Mouse (Mus musculus) kidney, adult 2 months (tissue): ENCODE measurements around the gene Trib3. TPM values are rescaled to one million over a fixed set of nuclear protein-coding genes. Genes with fewer than 3 reads are reported as not detected.
"Not testable (repeated sequence)": the region's sequence is repeated elsewhere in the genome, so short reads cannot be mapped to it uniquely, and the experiment has no call there.

Source experiments
- DNase-seq: peaks from one replicate; pipeline ENCODE4 v3.0.0; 2021
- H3K27ac ChIP-seq: fragments of 200-500 bp; 2 replicates; pipeline ENCODE4 v1.5.1; 2012; ENCODE audit warnings: low read depth, low read length, control low read depth, inconsistent platforms; ENCODE audit not compliant: insufficient read depth
- H3K27me3 ChIP-seq: fragments of 200-500 bp; replicated peaks from 2 replicates; pipeline ENCODE4 v1.6.1; 2012; ENCODE audit warnings: mild to moderate bottlenecking, moderate library complexity, low read length, inconsistent platforms; ENCODE audit not compliant: control insufficient read depth, insufficient read depth
- H3K36me3 ChIP-seq: fragments of 200-500 bp; 2 replicates; pipeline ENCODE4 v1.6.1; 2012; ENCODE audit warnings: mild to moderate bottlenecking, moderate library complexity, low read length, inconsistent platforms; ENCODE audit not compliant: control insufficient read depth, insufficient read depth
- H3K4me1 ChIP-seq: fragments of 200-500 bp; 2 replicates; pipeline ENCODE4 v1.6.1; 2011; ENCODE audit warnings: low read length; ENCODE audit not compliant: control insufficient read depth, insufficient read depth
- H3K4me3 ChIP-seq: fragments of 200-500 bp; 2 replicates; pipeline ENCODE4 v1.5.1; 2011; ENCODE audit warnings: mild to moderate bottlenecking, low read depth, low read length, control low read depth; ENCODE audit not compliant: insufficient read depth
- CTCF ChIP-seq: fragments of 200-500 bp; conservative IDR thresholded peaks from 2 replicates; pipeline ENCODE4 v1.5.1; 2011; ENCODE audit warnings: low read depth, mild to moderate bottlenecking, control low read depth, low read length, moderate library complexity, mixed read lengths; ENCODE audit not compliant: insufficient read depth, insufficient read length
- POLR2A ChIP-seq: fragments of 200-500 bp; IDR thresholded peaks from one replicate; pipeline ENCODE4 v1.6.1; 2011; ENCODE audit warnings: low read depth, low read length, control low read depth
- WGBS: fragments of 180-500 bp; shearing (Covaris S2); methylation state at CpG from one replicate; pipeline ENCODE4 v1.1.7; 2018; 5-methylcytosine and 5-hydroxymethylcytosine counted together
- polyA plus RNA-seq: library from polyadenylated mRNA; depleted of rRNA; stranded (reverse); fragments of >200 nt; gene quantifications from 2 replicates; pipeline ENCODE4 v1.2.3, GENCODE M21; 2012; rRNA removed

Trib3 gene
- polyA plus RNA-seq, 1 experiment = 1.4 TPM

- no peak for DNase-seq
- H3K4me1 ChIP-seq = peaks cover 11% of the 10 kb centered on the region; the same call in 1 of the 2 replicates
- no peaks in the 10 kb centered on the region for H3K27me3 ChIP-seq
- no peak overlapping the region for H3K27ac ChIP-seq
- no peak overlapping the region for H3K4me3 ChIP-seq
- no peaks in the 10 kb centered on the region for H3K36me3 ChIP-seq
- WGBS = 80% methylated on average over 2 of the region's 2 CpGs
- TF ChIP-seq POLR2A = no peak
- TF ChIP-seq CTCF = no peak
Measured at GRCm38 (mm10) chr2:152292475-152292874, 51.4 kb downstream of the Trib3 start.

DNA sequence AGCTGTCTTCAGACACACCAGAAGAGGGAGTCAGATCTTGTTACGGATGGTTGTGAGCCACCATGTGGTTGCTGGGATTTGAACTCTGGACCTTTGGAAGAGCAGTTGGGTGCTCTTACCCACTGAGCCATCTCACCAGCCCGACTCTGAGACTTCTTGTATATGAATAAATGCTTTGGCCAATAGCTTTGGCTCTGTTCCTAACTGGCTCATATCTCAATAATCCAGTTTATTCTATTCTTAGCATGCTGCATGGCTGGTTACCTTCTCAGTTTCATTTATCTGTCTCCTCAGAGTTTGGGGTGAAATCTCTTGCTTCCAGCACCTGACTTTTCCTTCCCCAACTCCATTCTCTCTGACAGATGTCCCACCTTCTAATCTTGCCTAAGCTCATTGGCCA is 54.2 kb downstream of the Trib3 start:
- 70% methylated on average over 2 of the region's 2 CpGs for WGBS

DNA sequence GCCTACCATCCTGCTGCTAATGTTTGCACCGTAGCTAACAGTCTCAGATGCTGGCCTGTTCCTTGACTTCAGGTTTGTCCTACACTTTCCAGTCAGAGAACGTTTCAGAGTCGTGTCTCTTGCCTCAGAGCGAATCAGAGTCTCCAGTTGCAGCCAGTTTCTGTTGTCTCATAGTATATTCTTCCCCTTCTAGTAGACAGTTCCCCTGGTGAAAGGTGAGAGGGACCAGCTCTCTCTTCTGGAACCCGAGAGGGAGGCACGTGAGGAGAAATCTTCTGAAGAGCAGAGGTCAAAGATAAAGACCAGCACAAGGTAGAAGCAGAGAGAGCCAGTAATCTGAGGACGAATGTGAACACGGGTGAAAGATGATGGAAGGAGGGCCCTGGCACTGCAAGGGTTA is 55.8 kb downstream of the Trib3 start:
- H3K4me3 ChIP-seq = no peak overlapping the region
- no peaks in the 10 kb centered on the region for H3K27me3 ChIP-seq
- 0 out of 2 replicates have a peak, but pooled peaks cover under 1% of the 10 kb centered on the region for H3K4me1 ChIP-seq
- H3K27ac ChIP-seq = no peak overlapping the region
- peaks cover 6% of the 10 kb centered on the region for H3K36me3 ChIP-seq
- no peak for DNase-seq
- WGBS = 68% methylated on average over 8 of the region's 8 CpGs
- TF ChIP-seq POLR2A (no peak), CTCF (no peak)

More for the DNA sequence above, 54.2 kb downstream of the Trib3 start:
- not testable (repeated sequence) for DNase-seq, H3K27ac ChIP-seq, H3K4me3 ChIP-seq, H3K36me3 ChIP-seq, H3K4me1 ChIP-seq, H3K27me3 ChIP-seq

- H3K27ac ChIP-seq = no peak overlapping the region
- no peaks in the 10 kb centered on the region for H3K4me1 ChIP-seq
- no peaks in the 10 kb centered on the region for H3K27me3 ChIP-seq
- no peak overlapping the region for H3K4me3 ChIP-seq
- no peak for DNase-seq
- TF ChIP-seq POLR2A (no peak), CTCF (no peak)
- H3K36me3 ChIP-seq = peaks cover 8% of the 10 kb centered on the region
- 88% methylated on average over 5 of the region's 5 CpGs for WGBS
Measured at GRCm38 (mm10) chr2:152287560-152287959, 56.3 kb downstream of the Trib3 start.

Other genes starting within 250 kb of the Trib3 start
- gene Srxn1, start 238.5 kb downstream of the Trib3 start, polyA plus RNA-seq = 113 and 135 TPM in 2 replicates
- 2.9 and 4.6 TPM in 2 replicates for gene Tcf15, start 200.5 kb downstream of the Trib3 start, polyA plus RNA-seq
- gene Csnk2a1, start 117.2 kb downstream of the Trib3 start, polyA plus RNA-seq = 26.1 and 35.0 TPM in 2 replicates
- gene Tbc1d20, start 50.2 kb downstream of the Trib3 start, polyA plus RNA-seq = 54.6 and 59.5 TPM in 2 replicates
- gene Rbck1, start 11.4 kb downstream of the Trib3 start, polyA plus RNA-seq = 150 and 155 TPM in 2 replicates
- 0.12 and 0.50 TPM in 2 replicates for gene Nrsn2, start 32.6 kb upstream of the Trib3 start, polyA plus RNA-seq
- 9.1 and 9.5 TPM in 2 replicates for gene Sox12, start 54.0 kb upstream of the Trib3 start, polyA plus RNA-seq
- 3.8 and 4.3 TPM in 2 replicates for gene Zcchc3, start 71.0 kb upstream of the Trib3 start, polyA plus RNA-seq
- 0.69 and 0.78 TPM in 2 replicates for gene 6820408C15Rik, start 71.6 kb upstream of the Trib3 start, polyA plus RNA-seq
- gene Defb23, start 120.6 kb upstream of the Trib3 start, polyA plus RNA-seq = not detected in 2 replicates
- not detected in 2 replicates for gene Defb20, start 133.0 kb upstream of the Trib3 start, polyA plus RNA-seq
- not detected in 2 replicates for gene Defb22, start 146.1 kb upstream of the Trib3 start, polyA plus RNA-seq
- gene Defb26, start 167.7 kb upstream of the Trib3 start, polyA plus RNA-seq = 1.0 and 2.0 TPM in 2 replicates
- gene Defb28, start 174.2 kb upstream of the Trib3 start, polyA plus RNA-seq = 0.30 TPM in 1 of 2 replicates, not detected in the other
- 159 and 165 TPM in 2 replicates for gene Defb29, start 196.1 kb upstream of the Trib3 start, polyA plus RNA-seq
- gene Gm17416, start 225.3 kb upstream of the Trib3 start, polyA plus RNA-seq = not detected in 2 replicates
- not detected in 2 replicates for gene Defb21, start 228.7 kb upstream of the Trib3 start, polyA plus RNA-seq
- gene Defb19, start 236.3 kb upstream of the Trib3 start, polyA plus RNA-seq = 2.3 and 2.9 TPM in 2 replicates